Mouse (Mus musculus) layer of hippocampus, adult 11-12 months (tissue): ENCODE measurements at regions not wholly inside any gene's neighbourhood (a gene's known extent, or its start where the extent isn't known, plus 50 kb on each side); places are given as distances from the start of the nearest gene placed in this dataset.

Experiments used
- DNase-seq: peaks from one replicate; pipeline ENCODE4 v3.0.0; 2022; ENCODE audit warnings: low spot score

DNA sequence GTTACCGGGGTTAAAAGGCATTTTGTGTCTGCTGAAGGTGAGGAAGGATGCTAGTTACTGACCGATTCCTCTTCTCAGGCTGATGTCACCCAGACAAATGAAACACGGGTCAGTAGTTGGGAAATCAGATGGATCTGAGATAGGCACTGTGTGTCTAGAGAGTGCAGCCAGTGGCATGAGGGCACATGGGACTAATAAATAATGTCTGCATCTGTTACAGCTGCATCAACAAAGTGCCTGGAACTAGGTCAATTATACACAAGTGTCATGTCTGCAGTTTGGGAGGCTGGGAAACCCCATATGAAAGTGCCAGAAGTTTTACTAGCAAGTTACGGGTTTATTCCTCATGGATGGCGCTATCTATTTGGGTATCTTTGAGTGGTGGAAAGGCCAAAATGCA lies 68.8 kb downstream of the Cxcl12 start:
- DNase-seq: no peak

DNA sequence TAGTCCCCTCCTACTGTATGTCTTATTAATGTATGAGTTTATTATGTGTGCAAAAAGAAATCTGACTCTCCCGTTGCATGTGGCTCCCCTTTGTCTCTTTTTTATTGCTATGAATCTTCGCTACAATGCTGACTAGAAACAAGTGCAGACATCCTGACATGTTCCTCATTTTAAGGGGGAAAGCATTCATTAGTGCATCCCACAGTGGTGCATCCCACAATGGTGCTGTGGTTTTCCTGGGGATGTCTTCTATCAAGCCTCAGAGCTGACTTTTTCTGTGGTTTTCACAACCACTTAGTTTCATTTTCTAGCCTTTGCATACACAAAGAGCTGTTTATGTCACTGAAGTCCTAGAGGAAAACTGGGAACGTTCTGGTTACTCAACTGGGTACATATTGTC lies 72.9 kb downstream of the Cxcl12 start:
- no peak for DNase-seq

DNA sequence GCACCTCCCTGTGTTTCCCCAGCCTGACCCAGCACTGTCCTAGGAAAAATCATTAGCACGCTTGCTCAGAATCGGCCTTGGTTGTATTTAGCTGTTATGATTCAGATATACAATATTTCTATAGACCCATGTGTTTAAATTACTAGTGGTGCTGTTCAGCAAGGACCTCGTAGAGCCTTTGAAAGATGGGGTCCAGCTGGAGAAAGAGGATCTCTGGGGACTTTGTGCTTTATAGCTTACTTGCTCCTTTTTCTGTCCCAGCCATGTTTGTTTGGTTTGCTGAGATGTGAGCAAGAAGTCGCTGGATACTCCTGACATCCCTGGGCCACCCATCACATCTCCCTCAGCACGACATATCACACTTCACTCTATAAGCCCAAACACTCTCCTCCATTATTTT lies 77.1 kb downstream of the Cxcl12 start:
- DNase-seq: no peak

DNA sequence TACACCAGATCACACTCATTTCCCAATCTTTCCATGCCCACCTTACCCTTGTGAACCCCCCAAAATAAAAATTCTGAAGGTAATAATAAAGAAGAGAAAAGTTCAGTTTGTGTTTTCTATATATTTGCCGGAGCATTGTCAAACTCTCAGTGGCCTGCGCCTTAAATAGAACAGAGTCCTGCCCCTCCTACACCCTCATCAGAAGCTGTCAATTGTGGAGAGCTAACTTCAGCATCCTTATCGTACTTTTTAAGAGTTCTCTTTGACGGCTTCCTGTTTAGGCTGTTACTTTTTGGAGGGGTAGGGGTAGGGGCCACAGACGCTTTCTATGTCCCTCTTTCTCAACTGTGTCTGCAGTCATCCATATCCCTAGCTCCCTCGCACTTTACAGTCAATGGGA lies 77.5 kb downstream of the Cxcl12 start:
- DNase-seq: no peak

DNA sequence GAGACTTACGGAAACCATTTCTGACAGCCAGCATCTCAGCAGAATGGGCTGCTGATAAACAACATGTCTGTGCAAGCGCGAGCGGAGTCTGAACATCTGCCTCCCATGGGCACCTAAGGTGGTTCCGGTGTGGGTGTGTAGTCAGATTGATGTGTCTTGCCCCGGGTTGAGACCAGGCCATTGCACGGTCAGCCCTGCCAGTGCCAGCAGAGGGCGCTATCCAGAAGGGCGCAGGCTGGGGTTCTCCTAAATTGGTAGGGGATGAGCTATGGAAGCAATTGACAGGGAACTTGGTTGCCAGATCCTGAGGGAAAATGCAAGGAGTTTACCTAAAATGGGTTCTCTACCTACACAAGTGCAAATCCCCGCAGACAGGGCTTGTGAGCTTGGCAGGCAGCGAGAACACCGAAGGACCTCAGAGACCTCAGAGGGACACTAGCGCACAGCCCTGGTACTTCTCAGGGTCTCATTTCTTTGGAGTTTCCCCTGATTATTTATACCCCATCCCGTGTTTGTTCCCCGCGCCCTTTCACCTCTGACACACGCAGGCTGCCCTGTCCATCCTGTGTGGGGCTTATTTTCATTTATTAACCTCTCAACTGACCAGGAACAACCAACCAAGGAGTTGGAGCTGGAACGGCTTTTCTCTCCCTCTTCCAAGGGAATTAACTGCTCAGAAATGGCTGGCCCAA lies 81.0 kb downstream of the Cxcl12 start:
- DNase-seq: no peak

DNA sequence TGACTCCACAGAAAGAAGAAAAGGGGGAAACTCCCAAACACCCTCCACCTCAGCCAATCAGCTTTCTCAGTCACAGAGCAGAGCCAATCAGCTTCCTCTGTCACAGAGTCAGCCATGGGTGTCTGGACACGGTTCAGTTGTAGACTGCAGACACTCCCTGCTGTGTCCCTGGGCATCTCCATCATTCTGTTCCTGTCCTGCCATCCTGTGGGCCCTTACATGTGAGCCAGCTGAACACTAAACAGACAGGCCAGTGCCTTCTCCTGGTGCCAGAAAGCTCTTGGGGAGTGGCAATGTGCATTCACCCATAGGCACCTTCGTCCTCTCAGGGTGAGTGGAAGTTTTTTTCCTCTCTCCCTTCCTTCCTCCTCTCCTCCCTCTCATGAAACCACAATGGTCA lies 81.7 kb downstream of the Cxcl12 start:
- no peak for DNase-seq

DNA sequence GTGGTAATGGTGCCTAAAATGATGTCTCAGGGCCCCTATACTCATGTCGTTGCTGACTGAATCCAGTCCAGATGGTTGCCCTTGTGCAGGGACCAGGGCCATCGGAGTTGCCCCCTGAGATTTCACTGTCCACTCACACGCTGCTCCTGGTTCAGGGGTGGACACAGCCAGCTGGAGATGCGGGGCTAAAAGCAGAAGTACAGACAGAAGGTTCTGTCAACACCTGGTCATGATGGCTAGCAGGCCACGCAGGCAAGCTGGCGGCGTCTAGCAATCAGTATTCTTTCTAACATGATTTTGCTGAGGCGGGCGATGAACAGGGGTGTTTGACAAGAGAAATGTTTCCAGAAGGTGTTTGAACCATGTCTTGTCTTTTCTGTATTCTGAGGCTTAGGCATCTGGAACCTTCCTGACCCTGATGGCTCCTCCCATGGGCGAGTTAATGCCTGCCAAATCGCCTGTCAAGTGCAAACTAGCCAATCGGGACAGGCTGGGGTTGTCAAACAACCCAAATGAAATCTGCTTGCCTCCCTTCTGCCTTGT lies 83.1 kb downstream of the Cxcl12 start:
- DNase-seq: no peak

DNA sequence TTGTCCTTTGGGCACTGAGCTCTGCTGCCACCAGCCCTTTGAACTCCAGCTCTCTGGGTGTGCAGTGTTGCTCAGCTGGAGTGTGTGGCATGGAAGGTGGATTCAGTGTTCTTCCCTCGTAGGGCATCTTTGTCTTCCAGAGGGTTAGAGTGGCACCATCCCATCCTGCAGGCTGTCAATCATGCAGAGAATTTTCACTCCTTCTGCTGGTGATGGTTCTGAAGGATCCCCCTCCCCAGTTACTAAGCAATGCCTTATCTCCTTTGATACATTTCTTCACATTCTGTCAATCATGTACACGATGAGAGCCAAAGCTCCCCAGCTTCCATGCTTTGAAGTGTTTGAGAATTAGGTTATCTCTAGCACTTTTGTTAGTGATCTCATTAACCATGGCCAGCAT lies 84.0 kb downstream of the Cxcl12 start:
- no peak for DNase-seq

DNA sequence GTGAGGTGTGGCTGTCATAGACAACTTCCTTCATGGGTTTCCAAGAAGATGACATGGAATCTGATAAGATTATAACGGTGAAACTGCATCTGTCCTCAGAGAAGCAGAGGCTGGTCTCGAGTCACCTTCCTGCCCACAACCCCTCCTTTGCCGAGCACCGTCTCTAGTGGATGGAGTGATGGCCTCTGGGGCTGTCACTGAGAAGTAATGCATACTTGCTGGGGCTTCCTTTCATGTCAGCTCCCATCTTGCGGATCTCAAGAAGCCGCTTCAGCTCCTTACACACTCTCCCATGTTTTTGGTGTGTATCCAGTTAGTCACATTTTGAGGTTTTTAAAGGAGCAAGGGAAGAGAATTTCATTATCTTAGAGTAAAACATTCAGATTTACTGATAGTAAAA lies 84.7 kb downstream of the Cxcl12 start:
- DNase-seq: no peak

DNA sequence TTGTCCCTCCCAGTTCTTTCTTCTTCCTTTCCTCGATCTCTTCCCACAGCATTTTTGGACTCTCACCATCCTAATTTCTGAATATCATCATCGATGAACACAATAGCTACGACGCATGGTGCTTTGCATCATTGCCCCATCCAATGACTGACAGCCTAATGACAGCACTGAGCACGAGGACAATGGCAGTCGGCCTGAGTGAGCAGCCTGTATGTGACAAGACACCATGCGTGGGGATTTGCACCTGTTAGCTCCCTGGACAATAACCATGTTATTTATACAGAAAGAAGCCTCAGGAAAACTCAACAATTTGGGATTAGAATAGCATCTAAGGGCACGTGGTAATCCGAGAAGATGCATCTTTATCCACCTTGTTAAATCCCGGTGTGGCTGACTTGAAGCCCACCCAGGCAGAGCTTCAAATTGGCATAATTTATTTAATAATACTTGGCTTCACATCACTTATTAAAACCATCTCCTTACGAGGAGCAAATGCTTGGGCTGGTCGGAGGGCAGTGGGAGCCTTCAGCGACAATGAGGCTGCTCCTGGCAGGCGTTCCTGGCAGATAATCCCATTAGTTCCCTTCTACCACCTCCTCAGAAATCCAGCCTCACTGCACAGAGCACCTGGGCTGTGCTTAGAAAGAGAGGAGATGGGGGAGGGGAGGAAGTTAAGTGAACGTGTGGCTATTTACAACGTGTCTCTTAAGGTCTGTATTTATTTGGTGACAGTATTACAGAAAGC lies 85.4 kb downstream of the Cxcl12 start:
- DNase-seq: no peak

DNA sequence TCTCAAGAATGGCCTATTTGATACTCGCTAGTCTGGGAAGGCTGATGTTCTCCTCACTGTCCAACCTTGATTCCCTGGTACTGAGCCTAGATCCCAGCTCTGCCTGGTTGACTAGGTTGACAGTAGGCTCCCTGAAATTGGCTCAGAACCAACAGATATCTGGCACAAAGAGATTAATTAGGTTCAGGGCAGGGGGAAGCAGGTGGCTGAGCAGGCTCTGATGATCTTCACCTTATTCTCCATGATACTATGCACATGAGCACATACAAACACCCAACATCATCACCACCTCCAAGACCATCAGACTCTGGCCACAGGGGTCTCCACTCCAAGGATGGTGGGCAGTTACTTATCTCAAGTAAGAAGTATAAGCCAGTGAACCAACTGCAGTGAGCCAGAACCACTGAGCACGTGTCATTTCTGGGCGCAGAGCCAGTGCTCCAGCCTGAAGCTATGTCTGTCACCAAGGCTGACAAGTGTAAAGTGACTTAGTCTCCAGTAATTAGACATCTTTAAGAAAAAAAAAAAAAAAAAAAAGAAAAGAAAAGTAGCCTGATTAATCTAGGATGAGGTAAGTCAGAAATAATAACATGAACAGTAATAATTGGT lies 86.4 kb downstream of the Cxcl12 start:
- peak; percentile 68 for DNase-seq

DNA sequence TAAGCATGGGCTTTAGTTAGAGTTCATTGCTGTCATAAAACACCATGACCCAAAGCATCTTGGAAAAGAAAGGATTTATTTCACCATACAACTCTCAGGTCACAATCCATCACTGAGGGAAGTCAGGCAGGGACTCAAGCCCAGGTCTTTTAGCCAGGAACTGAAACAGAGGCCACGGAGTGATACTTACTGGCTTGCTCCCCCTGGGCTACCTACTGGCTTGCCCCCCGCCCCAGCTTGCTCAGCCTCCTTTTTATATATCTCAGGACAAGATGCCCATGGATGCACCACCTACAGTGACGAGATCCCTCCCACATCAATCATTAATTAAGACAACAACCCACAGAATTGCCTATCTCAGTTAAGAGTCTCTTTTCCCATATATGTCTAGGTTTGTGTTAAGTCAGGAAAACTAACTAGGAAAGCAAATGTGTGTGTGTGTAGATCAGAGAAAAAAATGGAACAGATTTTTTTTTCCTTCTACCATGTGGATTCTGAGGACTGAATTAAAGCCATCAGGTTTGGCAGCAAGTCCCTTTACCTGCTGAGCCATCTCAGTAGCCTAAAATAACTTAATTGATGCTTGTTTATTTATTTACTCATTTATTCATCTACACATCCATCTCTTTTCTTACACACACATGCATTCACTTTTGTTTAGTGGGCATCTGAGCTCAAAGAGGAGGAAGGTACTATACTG lies 87.2 kb downstream of the Cxcl12 start:
- DNase-seq: no peak

DNA sequence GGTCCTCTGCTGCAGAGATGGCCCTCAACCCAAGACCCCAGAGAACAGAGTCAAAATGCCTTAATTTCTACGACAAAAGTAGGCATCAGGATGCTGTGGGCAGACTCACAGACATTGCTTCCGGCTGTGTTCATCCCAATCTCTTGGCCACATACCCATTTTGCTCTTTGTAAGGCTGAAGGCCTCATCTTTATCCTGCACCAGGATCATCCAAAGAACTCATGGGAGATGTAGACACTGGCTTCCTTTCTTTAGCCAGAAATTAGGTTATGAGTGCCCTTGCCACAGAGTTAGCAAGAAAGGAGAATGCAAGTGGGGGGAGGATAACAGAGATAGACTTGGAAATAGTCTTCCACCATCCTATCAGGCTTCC lies 87.8 kb downstream of the Cxcl12 start:
- no peak for DNase-seq

DNA sequence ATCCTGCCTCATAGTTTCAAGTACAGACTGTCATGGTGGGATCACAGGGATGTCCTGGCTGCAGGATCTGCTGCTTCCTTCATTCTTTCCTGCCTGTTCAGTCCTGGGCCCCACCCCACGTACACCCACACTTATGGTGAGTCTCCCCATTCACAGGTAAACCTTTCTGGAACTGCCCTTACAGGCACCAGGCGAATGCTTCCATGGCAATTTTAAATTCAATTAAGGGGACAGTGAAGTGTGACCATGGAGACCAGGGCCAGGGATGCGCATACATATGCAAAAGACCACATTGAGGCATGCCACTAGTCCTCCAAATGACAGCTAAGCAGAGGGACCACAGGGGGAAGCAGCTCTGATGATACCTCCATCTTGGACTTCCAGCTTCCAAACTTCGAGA lies 89.3 kb downstream of the Cxcl12 start:
- DNase-seq: no peak

DNA sequence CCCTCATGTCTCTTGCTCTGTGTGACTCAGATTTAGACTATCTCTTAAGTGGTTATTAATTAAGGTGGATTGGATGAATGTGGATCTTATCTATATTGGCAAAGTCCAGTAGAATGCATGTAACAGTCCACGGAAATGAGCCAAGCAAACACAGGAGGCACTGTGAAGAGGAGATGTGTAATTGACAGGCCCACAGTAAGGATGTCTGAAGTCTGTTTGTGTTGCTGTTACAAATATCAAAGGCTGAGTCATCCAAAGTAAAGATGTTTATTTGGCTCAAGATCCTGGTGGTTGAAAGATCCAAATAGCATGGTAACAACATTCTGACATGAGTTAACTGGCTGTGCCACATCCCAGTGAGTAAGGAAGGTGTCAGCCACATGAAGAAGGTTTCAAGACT lies 99.6 kb downstream of the Cxcl12 start:
- no peak for DNase-seq

DNA sequence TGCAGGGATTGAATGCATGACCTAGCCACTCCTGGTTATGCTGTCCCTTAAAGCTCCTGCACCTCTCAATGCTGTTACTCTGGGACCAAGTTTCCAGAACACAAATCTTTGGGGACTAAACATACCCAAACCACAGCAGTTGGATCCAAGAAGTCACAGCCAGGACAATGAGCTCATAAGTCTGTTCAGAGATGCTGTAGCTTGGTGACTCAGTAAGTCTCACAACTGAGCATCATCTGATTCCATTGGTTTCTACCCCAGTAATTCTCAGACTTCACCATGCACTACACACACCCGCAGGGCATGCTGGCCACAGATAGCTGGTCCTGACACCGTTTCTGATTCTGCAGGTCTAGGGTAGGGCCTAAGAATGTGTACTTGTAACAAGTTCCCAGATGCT lies 100.0 kb downstream of the Cxcl12 start:
- no peak for DNase-seq

DNA sequence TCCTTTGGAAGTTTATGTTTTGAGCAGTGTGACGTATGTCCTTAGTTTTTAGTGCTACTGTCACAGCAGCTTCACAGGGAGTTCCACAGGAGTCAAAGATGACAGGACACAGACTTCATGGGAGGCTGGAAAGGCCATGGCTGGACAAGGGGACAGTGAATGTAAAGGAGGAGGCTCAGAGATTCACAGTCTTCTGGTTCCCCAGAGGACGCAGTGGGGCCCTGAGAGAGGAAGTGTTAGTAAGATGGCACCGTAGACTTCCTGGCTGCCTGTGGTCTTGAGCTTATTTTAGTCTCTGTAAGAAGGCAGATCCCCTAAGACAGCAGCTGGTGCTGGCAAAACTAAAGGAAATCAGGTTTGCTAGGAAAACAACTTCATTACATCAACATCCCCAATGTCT lies 101.9 kb downstream of the Cxcl12 start:
- DNase-seq: no peak

DNA sequence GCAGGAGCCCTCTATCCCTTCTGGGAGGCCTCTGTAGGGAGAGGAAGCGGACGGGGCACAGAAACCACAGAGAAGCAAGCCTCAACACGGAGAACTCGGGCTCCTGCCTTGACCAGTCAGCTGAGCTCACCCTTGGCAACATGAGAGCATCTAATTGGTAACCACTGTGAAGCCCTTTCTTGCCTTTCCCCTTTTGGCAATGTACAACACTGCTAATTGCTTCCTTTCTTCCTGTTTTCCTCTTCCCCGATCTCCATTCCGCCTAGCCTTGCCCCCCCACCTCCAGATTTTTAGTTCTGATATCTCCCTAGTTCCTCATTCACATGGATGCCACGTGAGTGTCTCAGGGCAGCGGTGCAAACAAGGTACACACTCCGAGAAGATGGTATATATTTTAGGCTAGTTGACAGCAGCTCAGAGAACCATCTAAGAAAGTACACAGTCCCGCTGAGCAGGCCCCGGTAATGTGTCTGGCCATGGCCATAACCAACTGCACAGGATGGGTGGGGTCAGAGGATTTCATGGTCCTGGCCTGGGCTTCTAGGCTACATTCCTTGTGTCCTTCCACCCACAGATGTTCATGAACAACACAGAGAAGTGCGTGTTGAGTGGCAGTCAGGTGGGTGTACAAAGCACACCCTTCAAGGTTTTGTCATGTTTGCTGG lies 103.4 kb downstream of the Cxcl12 start:
- DNase-seq: peak; percentile 18

DNA sequence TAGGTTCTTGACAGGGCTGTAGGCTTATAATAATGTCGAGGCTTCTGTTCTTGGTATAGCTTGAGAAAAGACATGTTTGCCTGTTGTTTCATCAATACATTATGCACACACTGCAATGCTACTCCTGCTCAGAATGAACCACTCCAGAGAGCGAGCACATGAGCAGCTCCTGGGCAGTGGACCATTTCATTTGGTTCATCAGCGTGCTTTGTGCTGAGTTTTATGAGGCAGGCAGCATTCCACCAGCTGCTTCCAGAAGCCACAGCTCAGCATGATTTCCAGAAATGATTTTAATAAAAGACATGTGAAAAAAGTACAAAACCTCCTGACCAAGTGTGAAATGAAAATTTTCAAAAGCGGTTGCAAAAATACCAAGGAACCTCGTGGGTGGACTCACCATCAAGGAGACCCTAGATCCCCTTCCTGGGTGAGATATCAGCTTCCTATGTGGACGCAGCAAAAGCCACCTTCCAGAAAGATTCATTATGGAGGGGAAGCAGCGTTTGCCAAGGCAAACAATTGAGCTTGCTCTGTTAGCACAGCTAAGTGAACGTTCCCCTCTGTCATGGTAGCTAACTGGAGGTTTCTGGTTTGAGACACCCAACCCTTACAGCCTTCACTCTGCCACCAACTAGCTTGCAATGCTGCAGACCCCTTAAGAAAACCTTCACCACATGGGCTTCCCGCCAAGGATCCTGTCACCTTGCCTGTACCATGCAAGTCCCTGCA lies 104.1 kb downstream of the Cxcl12 start:
- no peak for DNase-seq

DNA sequence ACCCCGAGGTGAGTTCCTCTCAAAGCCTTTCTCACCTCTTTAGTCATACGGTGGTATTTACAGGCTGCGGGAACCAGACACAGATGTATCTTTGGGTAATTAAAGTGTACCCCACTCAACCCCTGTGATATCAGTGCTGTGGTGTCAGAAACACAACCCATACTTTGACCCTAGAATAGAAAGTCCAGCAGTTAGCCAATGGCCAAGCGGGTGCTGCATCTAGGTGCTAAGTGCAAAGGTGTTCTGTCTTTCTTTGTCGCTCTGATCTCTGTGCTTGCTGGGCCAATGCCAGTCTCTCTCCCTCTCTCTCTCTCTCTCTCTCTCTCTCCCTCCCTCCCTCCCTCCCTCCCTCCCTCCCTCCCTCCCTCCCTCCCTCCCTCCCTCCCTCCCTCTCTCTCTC lies 107.6 kb downstream of the Cxcl12 start:
- DNase-seq: no peak

DNA sequence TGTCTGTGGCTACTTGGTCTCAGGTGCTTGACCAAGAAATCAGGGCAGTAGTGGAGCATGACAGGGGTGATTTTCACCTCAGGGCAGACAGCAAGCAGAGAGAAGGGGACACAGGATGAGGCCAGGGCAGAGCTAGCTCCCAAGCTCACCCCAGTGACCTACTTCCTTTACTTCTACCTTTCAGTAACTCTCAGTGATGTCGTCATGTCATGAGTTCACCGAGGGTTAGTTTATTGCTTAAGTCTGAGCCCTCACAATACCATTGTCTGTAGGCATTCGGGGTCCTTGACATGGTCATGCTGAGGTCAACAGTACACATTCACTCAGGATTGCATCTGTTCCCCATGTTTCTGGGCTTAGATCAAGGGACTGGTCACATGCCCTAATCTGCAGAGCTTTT lies 108.5 kb downstream of the Cxcl12 start:
- DNase-seq: no peak

DNA sequence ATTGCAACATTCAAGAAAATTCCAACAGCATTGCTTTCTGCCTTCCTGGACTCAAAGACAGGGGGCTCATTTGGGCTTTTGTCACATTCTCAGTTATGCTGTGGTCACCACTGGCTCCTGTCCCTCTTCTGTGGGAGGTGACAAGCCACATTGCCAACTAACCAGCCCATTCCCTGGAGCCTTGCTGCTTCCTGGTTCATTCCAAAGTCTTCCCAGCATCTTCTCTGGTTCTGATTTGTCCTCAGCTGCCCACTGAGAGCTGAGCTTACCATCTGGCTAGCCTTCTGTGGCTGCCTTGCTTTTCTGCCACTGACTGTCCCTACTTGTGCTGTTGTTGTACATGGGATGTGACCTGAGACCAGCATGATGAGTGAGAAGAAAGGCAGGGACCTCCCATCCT lies 111.0 kb downstream of the Cxcl12 start:
- DNase-seq: no peak
